Comparison of ENCODE assay signal across 29 mouse cellular contexts in the genomic region with DNA sequence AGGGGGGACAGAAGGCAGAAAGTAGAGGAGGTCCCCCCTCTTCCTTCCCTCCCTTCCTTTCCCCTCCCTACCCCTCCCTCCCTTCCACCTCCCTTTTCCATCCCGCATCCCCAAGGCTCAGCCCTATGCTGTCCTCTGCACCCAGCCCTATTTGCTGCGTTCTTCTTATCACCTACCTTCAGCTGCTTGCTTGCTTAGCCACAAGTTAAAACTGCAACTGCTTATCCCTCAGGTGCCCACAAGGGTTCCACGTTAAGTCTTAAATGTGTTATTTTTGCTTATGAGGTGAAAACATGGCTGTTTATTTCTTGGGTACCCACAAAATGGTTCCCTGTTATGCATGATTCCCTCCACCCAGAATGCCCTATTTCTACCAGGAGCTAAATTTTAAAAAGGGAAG.
DNase-seq lines count a peak whose midpoint lies in the region; ATAC-seq and TF ChIP-seq lines count a peak whose summit lies in the region.
"Had no signal": no experiment of that assay in that cellular context is flagged by ENCODE, and none has a peak within 500 bp of the region (broad histone marks: within the 10 kb centered on the region; RNA-seq: fewer than 3 reads in every experiment).

No protein-coding gene starts in this region.

- H3K36me3 ChIP-seq in stomach, embryonic 15.5 days = peaks cover 12% of the 10 kb centered on the region
- peaks cover 7% of the 10 kb centered on the region for H3K36me3 ChIP-seq in stomach, postnatal 0 days (ENCODE audit: control insufficient read depth, insufficient read depth, low read length)
- peaks cover 17% of the 10 kb centered on the region for H3K36me3 ChIP-seq in liver, embryonic 11.5 days (ENCODE audit: control insufficient read depth, insufficient read depth, low read length)
- no peaks in the 10 kb centered on the region for H3K36me3 ChIP-seq in liver, postnatal 0 days (replicated peaks; ENCODE audit: insufficient read depth, low read length)

- no peak overlapping the region for H3K4me2 ChIP-seq in stomach, embryonic 15.5 days
- no peak overlapping the region for H3K4me2 ChIP-seq in stomach, postnatal 0 days (replicated peaks; ENCODE audit: low read depth)
- H3K4me2 ChIP-seq in liver, embryonic 11.5 days = peak overlapping the region; percentile 27; the same call in 1 of the 2 replicates
- no peak overlapping the region for H3K4me2 ChIP-seq in liver, postnatal 0 days (ENCODE audit: low read depth, low read length)
- H3K4me2 ChIP-seq: embryonic facial prominence, embryonic 13.5 days; heart, embryonic 15.5 days; hindbrain, embryonic 15.5 days; intestine, embryonic 15.5 days; limb, embryonic 12.5 days; lung, embryonic 14.5 days had no signal

- ATAC-seq in stomach, embryonic 15.5 days (ENCODE audit: insufficient read depth, low FRiP score, low read depth) = 0 out of 2 replicates have a peak, but pooled peaks have one; percentile 29
- ATAC-seq in stomach, postnatal 0 days (ENCODE audit: low FRiP score, low TSS enrichment) = no peak
- ATAC-seq in liver, embryonic 11.5 days (replicated peaks; ENCODE audit: low FRiP score) = peak; percentile 92
- peak; percentile 94 for ATAC-seq in liver, postnatal 0 days
- ATAC-seq: CD4-positive, CD25-positive, alpha-beta regulatory T cell, adult 4 months; forebrain, embryonic 14.5 days; intestine, embryonic 15.5 days; Patski had no signal

- no peak overlapping the region for H3K4me3 ChIP-seq in stomach, embryonic 15.5 days (replicated peaks)
- H3K4me3 ChIP-seq in stomach, postnatal 0 days (ENCODE audit: low read depth, low read length) = no peak overlapping the region
- H3K4me3 ChIP-seq in liver, embryonic 11.5 days (ENCODE audit: low read depth, low read length) = no peak overlapping the region
- no peak overlapping the region for H3K4me3 ChIP-seq in liver, postnatal 0 days (ENCODE audit: low read depth, low read length)
- H3K4me3 ChIP-seq: embryonic facial prominence, embryonic 13.5 days; gastrocnemius, adult 2 months; heart, embryonic 15.5 days; hindbrain, embryonic 15.5 days; intestine, embryonic 15.5 days; layer of hippocampus, adult 2 months; limb, embryonic 12.5 days; midbrain, embryonic 10.5 days had no signal

- 71% methylated on average over 3 of the region's 3 CpGs for WGBS in stomach, embryonic 15.5 days
- 78% methylated on average over 3 of the region's 3 CpGs for whole genome bisulfite sequencing in stomach, postnatal 0 days
- 32% methylated on average over 3 of the region's 3 CpGs for WGBS in liver, embryonic 11.5 days
- WGBS in liver, postnatal 0 days (ENCODE audit: insufficient replicate concordance) = 41% methylated on average over 3 of the region's 3 CpGs

- DNase-seq in stomach, postnatal 0 days (ENCODE audit: low spot score) = no peak
- no peak for DNase-seq in liver, embryonic 11.5 days (ENCODE audit: low spot score)
- DNase-seq in liver, postnatal 0 days = no peak
- DNase-seq in thymus, postnatal 25 days = no peak
- DNase-seq in adrenal gland, postnatal 36 days = no peak
- no peak for DNase-seq in spleen, postnatal 14 days (ENCODE audit: low spot score in 2 of 2)
- DNase-seq: cerebellum, adult 2 months; cerebellum, postnatal 25 days; embryo, embryonic 11 days; gastrocnemius, adult 2 months; heart, postnatal 36 days; kidney, adult 9 months; kidney, postnatal 25 days; lung, embryonic 14.5 days; lung, postnatal 36 days; right cerebral cortex, postnatal 14 days; spleen, adult 18-20 months; thymus, postnatal 4 days had no signal

- H3K9me3 ChIP-seq in stomach, embryonic 15.5 days = no peaks in the 10 kb centered on the region
- H3K9me3 ChIP-seq in stomach, postnatal 0 days (ENCODE audit: control insufficient read depth, low read length) = no peaks in the 10 kb centered on the region
- H3K9me3 ChIP-seq in liver, embryonic 11.5 days (ENCODE audit: control insufficient read depth, low read length) = no peaks in the 10 kb centered on the region; the same call in 1 of the 2 replicates
- no peaks in the 10 kb centered on the region for H3K9me3 ChIP-seq in liver, postnatal 0 days (ENCODE audit: low read length)
- H3K9me3 ChIP-seq: heart, embryonic 15.5 days; hindbrain, embryonic 15.5 days; intestine, embryonic 15.5 days had no signal

- no peak for TF ChIP-seq CTCF in stomach, postnatal 0 days (IDR thresholded peaks at IDR 0.05; ENCODE audit: low read depth)
- TF ChIP-seq CTCF in liver, postnatal 0 days (IDR thresholded peaks at IDR 0.05; ENCODE audit: low read depth) = no peak

- H3K9ac ChIP-seq in stomach, embryonic 15.5 days = no peak overlapping the region
- no peak overlapping the region for H3K9ac ChIP-seq in stomach, postnatal 0 days (ENCODE audit: low read length)
- H3K9ac ChIP-seq in liver, embryonic 11.5 days (ENCODE audit: low read depth, low read length) = 0 out of 2 replicates have a peak overlapping the region, but pooled peaks have one; percentile 14
- H3K9ac ChIP-seq in liver, postnatal 0 days (replicated peaks) = no peak overlapping the region
- H3K9ac ChIP-seq: embryonic facial prominence, embryonic 13.5 days; heart, embryonic 15.5 days; hindbrain, embryonic 15.5 days; intestine, embryonic 15.5 days; limb, embryonic 12.5 days; lung, embryonic 14.5 days had no signal

- no peak for TF ChIP-seq EP300 in stomach, postnatal 0 days (optimal IDR thresholded peaks at IDR 0.05)
- peak; percentile 90 for TF ChIP-seq EP300 in liver, postnatal 0 days (IDR thresholded peaks at IDR 0.05; ENCODE audit: low read depth)

- H3K4me1 ChIP-seq in stomach, embryonic 15.5 days = peaks cover 6% of the 10 kb centered on the region; the same call in 1 of the 2 replicates
- H3K4me1 ChIP-seq in stomach, postnatal 0 days (replicated peaks; ENCODE audit: control insufficient read depth, insufficient read depth) = 0 out of 2 replicates have a peak, but pooled peaks cover 2% of the 10 kb centered on the region
- peaks cover 17% of the 10 kb centered on the region for H3K4me1 ChIP-seq in liver, embryonic 11.5 days (replicated peaks; ENCODE audit: control insufficient read depth, insufficient read depth, low read length)
- H3K4me1 ChIP-seq in liver, postnatal 0 days (ENCODE audit: insufficient read depth) = no peaks in the 10 kb centered on the region

- H3K27me3 ChIP-seq in stomach, embryonic 15.5 days (replicated peaks) = no peaks in the 10 kb centered on the region
- H3K27me3 ChIP-seq in stomach, postnatal 0 days (ENCODE audit: control insufficient read depth, insufficient read depth, low read length) = no peaks in the 10 kb centered on the region
- no peaks in the 10 kb centered on the region for H3K27me3 ChIP-seq in liver, embryonic 11.5 days (replicated peaks; ENCODE audit: control insufficient read depth, insufficient read depth, low read length)
- H3K27me3 ChIP-seq in liver, postnatal 0 days (ENCODE audit: insufficient read depth, low read length) = no peaks in the 10 kb centered on the region
- H3K27me3 ChIP-seq: embryonic facial prominence, embryonic 13.5 days; heart, embryonic 15.5 days; hindbrain, embryonic 15.5 days; intestine, embryonic 15.5 days; limb, embryonic 12.5 days; Patski had no signal

- no peak overlapping the region for H3K27ac ChIP-seq in stomach, embryonic 15.5 days
- H3K27ac ChIP-seq in stomach, postnatal 0 days (replicated peaks) = no peak overlapping the region
- H3K27ac ChIP-seq in liver, embryonic 11.5 days (ENCODE audit: low read depth, low read length) = peak overlapping the region; percentile 68
- H3K27ac ChIP-seq in liver, postnatal 0 days (ENCODE audit: low read depth) = no peak overlapping the region
- H3K27ac ChIP-seq: gastrocnemius, adult 2 months; heart, embryonic 15.5 days; hindbrain, embryonic 15.5 days; intestine, embryonic 15.5 days; layer of hippocampus, adult 2 months; limb, embryonic 12.5 days had no signal
